Mouse (Mus musculus) right cerebral cortex, postnatal 14 days (tissue): Measurements from ENCODE around the gene Fam13c.

Source experiments
- DNase-seq: peaks from one replicate; pipeline ENCODE4 v3.0.0; 2022

Gene Fam13c

DNA sequence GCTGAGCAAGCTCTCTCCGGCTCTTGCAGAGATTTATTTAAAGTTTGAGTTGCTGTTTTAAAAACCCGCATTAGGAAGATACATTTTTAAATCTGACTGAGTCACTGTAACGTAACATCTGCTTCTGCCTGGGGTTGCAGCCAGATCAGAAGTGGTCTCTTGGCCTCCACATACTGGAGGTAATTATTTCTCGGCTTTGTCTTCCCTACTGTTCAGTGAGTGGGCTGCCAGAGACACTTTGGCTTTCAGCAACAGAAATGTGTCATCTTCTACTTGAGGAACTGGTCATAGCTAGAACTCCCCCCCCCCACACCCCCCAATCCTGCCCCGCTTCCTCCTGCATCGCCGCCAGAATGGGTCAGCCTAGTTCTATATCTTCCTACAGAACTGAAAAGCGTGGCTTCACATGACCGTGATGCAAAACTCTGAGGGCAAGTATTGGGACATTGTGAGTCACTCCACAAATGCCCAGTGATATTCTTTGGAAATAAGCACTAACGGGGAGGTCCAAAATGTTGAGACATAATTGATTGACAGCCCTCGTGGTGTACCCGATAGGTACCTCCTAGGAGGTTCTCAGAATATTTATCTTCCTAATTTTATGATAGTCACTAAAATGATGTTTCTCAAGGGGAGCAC, 90.0 kb downstream of the Fam13c start:
- DNase-seq: no peak

DNA sequence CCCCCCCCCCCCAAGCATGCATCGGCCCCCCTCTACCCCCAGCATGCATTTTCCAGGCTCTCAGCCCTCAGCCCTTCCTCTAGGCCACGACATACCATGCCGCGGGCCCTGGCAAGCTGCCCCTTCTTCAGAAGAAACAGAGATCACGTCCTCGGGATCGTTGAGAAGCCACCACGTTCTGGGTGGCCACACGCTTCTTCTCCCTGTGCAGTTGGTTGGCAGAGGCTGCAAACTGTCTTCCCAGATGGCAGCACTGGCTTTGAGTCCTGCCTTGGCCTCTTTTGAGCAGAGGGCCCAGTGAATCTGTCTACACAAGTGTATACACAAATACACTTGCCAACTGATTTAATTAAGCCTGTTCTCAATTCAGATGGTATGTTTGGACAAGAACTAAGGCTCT, 92.0 kb downstream of the Fam13c start:
- peak; percentile 26 for DNase-seq

DNA sequence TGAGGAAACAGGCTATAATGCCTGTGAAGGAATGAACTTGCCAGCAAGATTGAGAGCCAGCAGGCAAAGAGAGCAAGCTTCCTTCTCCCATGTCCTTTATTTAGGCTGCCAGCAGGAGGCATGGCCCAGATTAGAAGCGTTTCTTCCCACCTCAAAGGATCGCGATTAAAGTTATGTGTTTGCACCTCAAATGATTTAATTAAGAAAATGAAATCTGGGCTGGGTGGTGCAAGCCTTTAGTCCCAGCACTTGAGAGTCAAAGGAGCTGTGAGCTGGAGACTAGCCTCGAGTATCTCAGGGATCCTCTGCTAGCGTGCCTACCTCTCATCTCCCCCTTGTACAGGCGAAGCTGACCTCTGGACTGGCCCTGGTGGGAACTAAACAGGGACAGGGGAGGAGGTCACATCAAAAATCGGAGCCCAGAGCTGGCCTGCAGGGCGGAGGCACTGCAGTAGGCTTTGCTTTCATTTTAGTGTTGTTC, 93.1 kb downstream of the Fam13c start:
- DNase-seq: no peak

DNA sequence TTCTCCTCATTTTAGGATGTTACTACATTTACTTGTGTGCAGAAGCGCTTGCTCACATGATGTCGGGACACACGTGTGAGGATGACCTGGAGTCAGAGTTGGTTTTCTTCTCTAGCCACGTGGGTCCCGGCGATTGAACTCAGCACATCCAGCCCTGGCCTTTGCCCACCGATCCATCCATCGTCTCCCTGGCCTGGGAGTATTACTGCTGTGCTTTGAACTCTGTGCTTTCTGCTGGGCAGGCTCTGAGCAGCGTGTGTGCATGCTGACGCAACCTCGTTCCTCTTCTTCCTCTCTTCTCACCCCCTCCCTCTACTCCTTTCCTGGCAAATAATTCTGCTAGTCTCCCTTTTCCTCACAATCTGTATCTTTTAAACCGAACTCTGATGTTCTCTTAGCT, 93.7 kb downstream of the Fam13c start:
- no peak for DNase-seq

DNA sequence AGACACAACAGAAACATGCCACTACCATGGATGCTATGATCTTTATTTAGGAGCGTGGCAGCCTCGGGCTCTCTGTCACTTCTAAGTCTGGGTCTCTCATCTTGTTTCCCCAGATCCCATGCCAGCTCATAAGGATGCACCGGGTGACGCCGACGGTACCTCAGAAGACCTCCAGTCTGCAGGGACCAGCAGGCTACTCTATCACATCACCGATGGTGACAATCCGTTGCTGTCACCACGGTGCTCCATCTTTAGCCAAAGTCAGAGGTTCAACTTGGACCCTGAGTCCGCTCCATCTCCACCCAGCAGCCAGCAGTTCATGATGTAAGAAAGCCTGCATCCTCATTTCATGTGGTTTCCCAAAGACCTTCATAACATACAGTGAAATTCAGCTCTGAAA, 94.3 kb downstream of the Fam13c start:
- DNase-seq: no peak

DNA sequence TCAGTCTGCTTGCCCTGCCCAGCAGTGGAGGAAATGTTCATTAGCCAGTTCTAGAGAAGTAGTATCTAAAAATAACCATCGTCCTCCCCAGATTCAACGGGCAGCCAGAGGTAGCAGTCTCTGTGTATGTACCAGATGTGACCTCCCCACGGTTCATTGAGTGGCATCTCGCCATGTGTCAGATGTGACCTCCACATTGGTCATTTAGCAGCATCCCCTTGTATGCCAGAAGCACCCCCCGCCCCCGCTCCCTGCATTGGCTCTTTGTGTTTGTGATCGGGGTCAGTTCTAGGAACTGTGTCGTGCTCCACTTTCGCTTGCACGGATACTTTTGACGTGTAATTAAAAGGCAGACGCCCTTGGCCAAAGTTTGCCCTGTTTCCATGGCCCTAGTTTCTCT, 95.1 kb downstream of the Fam13c start:
- no peak for DNase-seq

DNA sequence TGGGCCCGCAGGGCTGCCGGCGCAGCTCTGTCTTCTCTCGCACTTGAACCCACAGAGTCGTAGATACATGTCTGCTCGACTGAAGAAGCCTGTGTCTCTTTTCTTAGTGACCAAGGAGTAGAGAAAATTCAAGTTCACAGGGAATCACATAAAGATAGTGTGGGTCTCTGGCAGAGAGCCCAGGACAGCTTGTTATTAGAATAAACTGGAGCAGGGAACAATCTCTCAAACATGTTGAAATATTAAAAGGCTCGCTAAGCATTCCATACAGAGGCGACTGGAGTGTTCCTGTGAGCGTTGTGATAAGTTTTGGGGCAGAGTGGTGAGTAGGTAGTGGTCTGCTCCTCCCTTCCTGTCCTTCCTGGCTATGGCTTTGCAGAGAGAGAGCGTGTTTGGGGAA, 97.4 kb downstream of the Fam13c start:
- no peak for DNase-seq

DNA sequence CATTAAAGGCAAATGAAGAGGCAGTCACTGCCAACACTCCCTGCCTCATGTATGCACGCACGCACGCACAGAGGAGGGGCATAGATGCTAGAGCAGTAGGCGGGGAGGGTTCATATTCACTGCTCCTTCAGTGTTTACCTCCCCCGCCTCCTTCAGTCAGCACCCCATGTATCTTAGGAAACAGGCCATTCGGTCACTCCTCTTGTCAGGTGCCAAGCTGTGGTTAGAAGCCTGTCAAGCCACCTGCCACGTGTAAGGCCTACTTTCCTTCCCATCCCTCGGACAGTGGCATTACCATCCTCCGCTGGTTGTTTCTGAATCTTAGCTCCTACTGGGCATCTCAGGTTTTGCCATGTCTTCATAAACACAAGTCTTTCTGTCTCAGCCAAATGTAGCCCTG, 99.0 kb downstream of the Fam13c start:
- no peak for DNase-seq

DNA sequence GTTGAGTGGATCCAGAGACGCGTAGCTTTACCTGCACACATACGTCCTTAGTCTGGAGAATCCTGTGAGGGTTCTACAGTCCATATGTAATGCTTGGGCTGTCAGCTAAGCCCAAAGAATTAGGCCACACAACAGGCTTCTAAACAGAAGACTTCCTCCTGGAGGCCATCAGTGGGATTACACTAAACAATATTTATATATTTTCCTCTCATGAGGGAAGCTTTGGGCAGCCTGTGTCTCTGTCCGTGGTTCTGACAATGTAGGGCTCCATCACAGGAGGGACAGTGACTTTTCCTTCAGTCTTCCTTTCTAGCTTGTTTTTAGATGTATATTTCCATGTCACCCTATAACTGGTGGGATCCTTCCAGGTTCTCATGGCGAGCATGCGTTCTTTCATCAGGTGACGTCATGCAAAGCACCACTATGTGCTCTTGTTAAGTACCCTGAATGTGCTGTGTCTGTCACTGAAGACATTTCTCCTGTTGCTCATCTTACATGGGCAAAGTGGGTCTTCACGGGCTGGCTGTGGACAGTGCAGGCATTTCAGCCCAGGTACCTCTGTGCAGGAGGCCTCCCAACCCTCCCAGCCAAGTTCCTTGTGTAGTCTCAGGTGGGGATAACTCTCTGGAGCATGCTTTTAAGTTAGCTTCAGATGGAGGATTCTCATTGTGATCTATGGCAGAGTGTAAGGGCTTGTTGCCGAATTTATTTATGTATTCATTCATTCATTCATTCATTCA, 100.3 kb downstream of the Fam13c start:
- DNase-seq: no peak

DNA sequence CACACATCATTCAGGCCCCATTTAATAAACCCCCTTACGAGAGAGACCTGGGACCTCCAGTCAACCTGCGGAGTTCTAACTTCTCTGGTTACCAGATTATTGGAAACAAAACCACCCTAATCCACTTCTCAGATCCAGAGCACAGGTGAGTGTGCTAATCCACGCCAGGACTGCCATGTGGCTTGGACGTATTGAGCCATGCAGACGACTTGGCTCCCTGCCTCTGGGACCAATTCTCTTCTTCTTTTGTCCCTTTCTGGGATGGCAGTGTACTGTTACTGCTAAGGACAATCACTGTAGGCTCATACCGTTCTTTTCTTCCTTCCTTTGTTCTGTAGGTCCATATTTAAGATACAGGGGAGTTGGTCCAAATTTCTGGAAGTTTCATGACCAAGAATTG, 102.6 kb downstream of the Fam13c start:
- DNase-seq: no peak

DNA sequence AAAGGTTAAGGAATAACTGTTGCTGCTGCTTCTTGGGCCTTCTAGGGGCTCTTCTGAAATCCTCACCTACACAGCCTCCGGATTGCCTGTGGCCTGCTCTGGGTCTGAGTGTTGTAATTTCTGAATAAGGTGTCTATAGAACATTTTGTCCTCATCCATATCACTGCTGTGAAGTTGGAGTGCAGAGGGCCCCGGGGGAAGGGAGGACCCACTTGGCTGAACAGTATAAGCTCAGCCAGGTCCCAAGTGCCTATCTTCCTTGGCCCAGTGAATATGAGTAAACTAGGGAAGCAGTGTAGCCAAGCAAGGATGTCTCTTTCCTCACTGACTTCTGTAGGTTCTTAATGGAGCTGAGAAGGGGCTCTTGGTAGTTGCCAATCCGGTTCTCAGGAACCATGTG, 112.2 kb downstream of the Fam13c start:
- DNase-seq: no peak

DNA sequence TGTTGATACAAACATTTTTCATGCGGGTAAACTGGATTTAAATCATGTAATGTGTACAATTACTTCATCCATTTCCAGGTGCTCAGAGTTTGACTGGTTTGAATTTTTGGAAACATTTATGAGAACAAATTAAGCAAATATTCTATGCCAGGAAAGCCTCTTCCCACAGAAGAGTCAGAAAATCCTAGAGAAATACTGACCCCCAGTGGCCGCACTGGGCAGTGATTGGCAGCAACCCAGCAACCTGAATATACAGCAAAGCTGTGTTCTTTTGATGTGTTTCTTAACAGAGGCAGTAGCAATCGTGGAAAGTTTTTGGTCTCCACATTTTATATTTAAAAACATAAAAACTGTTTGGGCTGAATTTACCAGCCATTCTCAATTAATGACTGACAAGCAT, 123.4 kb downstream of the Fam13c start:
- peak; percentile 70 for DNase-seq

DNA sequence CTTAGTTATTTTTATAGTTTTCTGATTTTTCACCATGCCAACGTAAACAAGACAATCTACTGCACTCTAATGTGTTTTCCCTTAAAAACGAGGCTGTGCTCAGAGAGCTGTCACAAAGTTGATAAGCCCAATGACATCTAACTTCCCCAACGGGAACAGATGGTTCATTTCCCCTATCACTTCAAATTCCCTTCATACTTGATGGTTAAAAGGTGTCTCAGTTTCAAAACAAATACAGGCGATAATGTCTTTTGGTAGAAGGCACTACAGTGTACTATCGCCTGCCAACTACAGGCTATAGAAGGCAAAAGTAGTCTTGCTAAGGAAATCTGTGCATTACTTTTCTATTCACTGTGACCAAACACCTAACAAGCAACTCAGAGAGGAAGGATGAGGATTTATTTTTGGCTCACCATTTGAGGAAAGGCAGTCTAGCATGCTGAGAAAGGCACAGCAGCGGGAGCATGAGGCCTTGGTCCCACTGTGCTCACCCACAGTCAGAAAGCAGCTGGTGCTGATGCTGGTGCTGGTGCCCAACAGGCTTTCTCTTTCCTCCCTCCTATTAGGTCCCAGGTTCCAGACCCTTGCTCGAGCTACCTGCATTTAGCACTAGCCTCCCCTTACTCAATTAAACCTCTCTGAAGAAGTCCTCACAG, 141.4 kb downstream of the Fam13c start:
- no peak for DNase-seq

DNA sequence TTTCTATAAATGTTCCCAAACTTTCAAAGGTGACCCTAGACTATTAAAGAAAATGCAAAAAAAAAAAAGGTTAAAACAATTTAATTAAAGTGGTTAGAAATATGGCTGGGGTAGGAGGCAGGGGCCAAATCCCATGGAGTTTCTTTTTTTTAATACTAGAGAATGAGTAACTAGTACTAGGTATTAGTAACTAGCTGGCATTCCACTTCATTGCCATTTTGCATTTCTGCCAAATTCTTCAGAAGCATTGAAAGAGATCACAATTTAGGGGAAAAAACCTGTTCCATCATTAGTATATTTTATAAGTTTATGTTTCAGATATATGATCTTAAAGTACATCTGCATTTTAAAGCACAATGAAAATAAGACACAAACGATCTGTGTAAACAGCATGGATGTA, 143.9 kb downstream of the Fam13c start:
- no peak for DNase-seq

DNA sequence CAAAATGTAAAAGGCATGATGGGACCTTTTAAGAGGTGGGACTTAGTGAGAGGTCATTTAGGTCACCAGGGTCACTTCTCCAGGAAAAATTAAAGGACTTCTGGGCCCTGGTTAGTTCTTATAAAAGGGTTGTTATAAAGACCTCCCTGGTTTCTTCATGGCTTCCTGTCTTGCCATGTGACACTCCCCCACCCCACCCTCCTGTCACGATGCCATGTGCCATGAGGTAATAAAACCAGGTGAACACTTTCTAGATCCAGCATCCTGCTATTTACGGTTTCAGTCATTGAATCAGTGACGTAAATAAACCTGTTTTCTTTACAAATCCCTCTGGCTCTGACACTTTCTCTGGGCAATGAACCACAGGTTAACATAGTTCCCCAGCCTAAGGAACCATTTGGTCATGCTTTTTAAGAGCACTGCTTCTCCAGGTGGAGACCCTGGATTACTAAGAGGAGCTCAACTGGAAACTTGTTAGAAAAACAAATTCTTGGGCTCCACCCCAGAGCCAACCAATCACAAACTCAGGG, 146.7 kb downstream of the Fam13c start:
- no peak for DNase-seq

DNA sequence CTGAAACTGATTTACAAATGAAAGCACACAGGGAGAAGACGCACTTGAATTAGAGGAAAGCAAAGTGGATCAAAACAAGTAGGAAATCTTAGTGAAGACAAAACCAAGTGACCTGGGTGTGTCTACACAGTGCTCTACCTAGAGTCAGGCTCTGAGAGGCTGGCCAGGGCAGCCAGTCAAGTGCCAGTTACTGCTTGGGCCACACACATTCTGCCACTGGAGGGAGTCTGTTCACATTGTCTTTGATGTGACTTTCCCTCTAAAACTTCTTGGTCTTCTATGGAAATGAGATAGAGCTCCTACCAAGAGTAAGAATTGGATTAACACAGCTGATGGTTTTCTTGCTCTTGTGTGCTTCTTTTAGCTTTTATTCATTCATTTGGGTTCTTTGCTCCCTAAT, 153.7 kb downstream of the Fam13c start:
- DNase-seq: peak; percentile 10

DNA sequence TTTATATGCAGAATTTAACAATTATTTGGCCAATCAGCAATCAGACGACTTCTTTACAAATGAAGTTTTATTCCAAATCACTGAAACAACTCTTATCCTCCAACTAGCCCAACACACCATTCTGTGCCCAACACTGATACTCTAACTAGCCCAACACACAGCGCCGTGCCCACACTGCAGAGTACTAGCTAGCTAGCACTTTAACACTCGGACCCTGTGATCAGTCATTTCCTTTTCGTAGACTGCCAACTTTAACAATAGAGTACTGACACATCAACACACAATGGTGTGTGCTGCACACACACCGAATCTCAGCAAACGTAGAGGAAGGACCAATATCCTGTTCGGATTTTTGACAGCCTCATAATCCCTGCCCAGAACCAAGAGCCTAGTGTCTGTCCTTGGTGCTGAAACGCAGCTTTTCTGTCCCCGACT, 157.8 kb downstream of the Fam13c start:
- DNase-seq: peak; percentile 14

DNA sequence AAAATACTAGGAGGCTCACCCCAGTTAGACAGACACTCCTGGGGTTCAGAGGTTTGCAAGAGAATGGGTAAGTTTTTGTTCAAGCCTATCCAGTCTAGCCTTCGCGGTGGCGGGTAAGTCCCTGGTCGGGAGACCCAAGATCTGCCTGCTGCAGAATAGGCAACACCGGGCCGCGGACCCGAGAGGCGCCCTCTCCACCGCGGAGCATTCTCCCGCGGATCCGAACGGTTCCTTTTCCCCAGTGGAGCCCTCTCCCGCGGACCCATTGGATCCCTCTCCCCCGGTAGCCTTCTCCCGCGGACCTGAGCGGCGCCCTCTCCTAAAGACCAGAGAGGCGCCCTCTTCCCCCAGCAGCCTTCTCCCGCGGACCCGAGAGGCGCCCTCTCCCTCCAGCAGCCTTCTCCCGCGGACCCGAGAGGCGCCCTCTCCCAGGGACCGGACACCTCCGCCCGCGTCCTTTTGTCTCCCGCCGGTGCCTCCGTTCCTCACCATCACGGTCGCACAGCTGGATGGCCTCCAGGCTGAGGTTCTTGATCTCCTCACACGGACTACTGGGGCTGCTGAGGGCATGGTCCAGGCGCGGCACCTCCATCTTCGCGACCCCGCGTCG, 158.3 kb downstream of the Fam13c start:
- peak; percentile 60 for DNase-seq

DNA sequence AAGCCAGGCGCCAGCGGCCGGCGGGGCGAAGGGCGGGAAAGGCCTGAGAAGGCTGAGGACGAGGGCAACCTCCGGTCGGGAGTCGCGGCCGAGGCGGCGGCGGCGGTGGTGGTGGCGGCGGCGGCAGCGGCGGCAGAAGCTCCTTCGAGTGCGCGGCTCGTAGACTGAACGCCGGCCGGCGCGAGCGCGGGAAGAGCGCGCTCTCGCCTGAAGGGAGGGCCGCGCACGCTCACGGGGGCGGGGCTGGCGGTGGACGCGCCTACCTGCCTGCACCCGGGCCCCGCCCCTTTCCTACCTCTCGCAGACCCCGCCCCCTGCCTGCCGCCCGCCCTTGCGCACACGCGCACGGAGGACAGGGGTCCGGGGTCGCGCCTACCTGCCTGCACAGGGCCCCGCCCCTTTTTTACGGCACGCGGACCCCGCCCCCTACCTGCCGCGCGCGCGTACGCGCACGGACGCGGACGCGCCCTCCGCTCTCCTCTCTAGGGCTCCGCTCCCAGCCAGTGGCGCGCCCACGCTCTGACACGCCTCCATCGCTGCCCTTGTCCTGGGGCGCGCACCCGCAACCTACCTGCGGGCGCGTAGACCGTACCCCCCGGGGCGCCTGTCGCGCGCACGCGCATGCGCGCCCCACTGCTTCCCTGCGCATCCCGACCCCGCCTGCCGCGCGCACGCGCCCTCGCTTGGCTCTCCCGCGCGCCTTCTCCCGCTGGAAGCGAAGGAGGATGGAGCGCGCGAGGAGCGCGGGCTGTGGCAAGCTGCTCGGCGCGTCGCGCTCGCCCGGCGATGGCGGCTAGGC, 159.0 kb downstream of the Fam13c start:
- DNase-seq: peak; percentile 95

DNA sequence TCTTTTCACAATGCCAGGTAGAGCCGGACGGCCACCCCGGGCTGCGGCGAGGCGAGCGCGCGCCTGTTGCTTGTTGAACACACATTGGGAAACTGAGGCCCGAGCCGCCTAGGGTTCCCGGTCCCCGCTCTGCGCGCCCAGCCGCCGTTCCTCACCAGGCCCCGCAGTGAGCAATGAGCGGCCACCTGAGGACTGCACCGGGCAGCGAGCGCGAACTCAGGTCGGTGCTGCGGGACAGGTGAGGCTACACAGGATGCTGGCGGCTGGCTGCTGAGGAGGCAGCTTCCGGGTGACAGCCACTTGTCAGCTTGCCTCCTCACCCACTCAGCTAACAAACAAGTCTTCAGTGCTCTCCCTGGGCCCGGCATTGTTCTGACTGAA, 159.6 kb downstream of the Fam13c start:
- no peak for DNase-seq
